Mouse (Mus musculus): ENCODE results near the gene Tefm. TPM values are rescaled to one million over a fixed set of nuclear protein-coding genes. Genes with fewer than 3 reads are reported as not detected.

The Tefm gene
- polyA plus RNA-seq, 1 experiment from 2014 or later: 31.6 TPM

Other genes starting within 250 kb of the Tefm start
- 61.6 and 62.6 TPM in 2 replicates for gene Utp6, start 179.8 kb downstream of the Tefm start, polyA plus RNA-seq (2016; fragmentation: Nextera tagmentation; extraction: Ambion mirVana)
- gene Suz12, start 149.1 kb downstream of the Tefm start, polyA plus RNA-seq (2016; fragmentation: Nextera tagmentation; extraction: Ambion mirVana): 23.7 and 24.3 TPM in 2 replicates
- gene Crlf3, start 61.2 kb downstream of the Tefm start, polyA plus RNA-seq (2016; fragmentation: Nextera tagmentation; extraction: Ambion mirVana): 24.0 and 25.2 TPM in 2 replicates
- 9.4 and 9.5 TPM in 2 replicates for gene Atad5, start 52.8 kb downstream of the Tefm start, polyA plus RNA-seq (2016; fragmentation: Nextera tagmentation; extraction: Ambion mirVana)
- gene Adap2, start 11.9 kb upstream of the Tefm start, polyA plus RNA-seq (2016; fragmentation: Nextera tagmentation; extraction: Ambion mirVana): 2.5 and 2.9 TPM in 2 replicates
- 3.0 and 3.2 TPM in 2 replicates for gene Rnf135, start 41.7 kb upstream of the Tefm start, polyA plus RNA-seq (2016; fragmentation: Nextera tagmentation; extraction: Ambion mirVana)
- gene Rhot1, start 66.8 kb upstream of the Tefm start, polyA plus RNA-seq (2016; fragmentation: Nextera tagmentation; extraction: Ambion mirVana): 70.9 and 72.1 TPM in 2 replicates
- 55.9 and 59.2 TPM in 2 replicates for gene Rhbdl3, start 158.7 kb upstream of the Tefm start, polyA plus RNA-seq (2016; fragmentation: Nextera tagmentation; extraction: Ambion mirVana)
- 28.0 and 31.6 TPM in 2 replicates for gene 5730455P16Rik, start 235.9 kb upstream of the Tefm start, polyA plus RNA-seq (2016; fragmentation: Nextera tagmentation; extraction: Ambion mirVana)
- gene Zfp207, start 241.1 kb upstream of the Tefm start, polyA plus RNA-seq (2016; fragmentation: Nextera tagmentation; extraction: Ambion mirVana): 252 and 256 TPM in 2 replicates